Mouse (Mus musculus) adipocyte (in vitro differentiated cells): ENCODE measurements around the gene Vcl.
A peak's percentile ranks its signal among the peaks of the same experiment; 100 is the strongest.

Source experiments
- DNase-seq: peaks from one replicate; pipeline ENCODE4 v3.0.0-alpha.2; 2016; ENCODE audit warnings: low spot score

The Vcl gene

DNA sequence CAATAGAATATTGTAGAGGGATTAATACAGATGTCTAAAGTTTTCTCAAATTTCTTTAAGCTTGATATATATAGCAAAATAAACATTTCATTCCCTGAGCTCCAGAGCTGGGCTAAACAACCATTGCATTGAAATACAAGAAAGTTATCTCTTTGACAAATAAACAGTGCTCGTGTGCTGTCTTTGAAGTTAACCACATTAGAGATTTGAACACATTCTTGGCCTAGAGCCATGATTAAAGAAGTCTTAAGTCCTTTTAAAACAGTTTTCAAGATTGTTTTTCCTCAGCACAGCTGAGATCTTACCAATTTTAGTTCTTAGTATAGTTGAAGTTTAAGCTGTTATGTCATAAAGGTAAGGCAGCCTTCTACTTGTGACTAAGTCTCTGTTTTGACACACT, 135.1 kb downstream of the Vcl start:
- DNase-seq = no peak

GRCm38 (mm10) chr14:21065490-21066162, 136.4 kb downstream of the Vcl start:
- no peak for DNase-seq

DNA sequence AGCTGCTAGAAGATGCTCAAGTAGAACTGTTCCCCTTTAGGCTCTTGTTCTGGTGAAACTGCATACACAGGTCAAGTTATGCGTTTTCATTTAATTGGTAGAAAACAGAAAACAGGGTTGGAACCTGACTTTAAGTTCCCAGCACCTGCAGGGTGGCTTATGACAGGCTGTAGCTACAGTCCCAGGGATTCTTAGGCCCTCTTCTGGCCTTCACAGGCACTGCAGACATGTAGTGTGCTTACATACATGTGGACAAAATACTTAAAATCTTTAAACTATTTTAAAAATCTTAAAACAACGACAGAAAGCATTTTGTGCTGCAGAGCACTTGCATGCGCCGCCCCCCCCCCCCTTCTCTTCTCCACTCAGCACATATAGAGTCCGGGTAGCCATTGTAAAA, 140.4 kb downstream of the Vcl start:
- no peak for DNase-seq

GRCm38 (mm10) chr14:21073981-21074380, 144.8 kb downstream of the Vcl start:
- no peak for DNase-seq

DNA sequence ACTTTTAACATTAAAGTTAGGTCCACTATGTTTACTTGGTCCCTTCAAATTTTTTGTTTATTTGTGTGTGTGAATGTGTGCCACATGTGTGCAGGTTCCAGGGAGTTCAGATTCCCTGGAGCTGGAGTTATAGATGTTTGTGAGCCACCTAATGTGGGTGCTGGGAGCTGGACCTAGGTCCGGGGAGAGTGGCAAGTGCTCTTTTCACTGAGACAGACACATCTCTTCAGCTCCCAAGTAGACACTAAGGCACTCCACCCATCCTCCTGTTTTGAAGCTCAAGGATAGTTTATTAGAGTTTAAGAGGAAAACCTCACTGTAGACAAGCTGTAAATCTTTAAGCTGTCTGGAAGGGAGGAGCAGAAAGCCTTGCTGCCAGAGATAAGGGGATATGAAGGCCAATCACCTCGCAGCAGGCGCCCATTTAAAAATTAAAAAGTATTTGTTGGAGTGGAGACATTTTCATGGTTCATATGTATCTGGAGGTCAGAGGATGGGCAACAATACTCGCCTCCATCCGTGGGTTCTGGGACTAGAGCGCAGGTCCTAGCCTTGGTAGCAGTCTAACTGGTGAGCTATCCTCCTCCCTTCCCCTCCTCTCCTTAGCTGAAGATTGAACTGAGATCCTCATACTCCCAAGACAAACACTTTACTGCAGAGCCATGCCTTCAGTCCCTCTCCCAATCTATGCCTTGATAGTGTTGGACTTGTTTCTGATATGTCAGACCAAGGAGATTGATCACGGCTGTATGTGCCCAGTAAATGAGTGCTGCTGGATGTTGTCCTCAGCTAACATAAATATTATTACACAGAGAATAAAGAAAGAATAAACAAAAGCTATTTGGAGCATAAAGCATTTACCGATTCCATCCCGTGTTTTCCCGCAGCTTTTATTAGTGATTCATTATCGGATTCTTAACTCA, 145.5 kb downstream of the Vcl start:
- no peak for DNase-seq

DNA sequence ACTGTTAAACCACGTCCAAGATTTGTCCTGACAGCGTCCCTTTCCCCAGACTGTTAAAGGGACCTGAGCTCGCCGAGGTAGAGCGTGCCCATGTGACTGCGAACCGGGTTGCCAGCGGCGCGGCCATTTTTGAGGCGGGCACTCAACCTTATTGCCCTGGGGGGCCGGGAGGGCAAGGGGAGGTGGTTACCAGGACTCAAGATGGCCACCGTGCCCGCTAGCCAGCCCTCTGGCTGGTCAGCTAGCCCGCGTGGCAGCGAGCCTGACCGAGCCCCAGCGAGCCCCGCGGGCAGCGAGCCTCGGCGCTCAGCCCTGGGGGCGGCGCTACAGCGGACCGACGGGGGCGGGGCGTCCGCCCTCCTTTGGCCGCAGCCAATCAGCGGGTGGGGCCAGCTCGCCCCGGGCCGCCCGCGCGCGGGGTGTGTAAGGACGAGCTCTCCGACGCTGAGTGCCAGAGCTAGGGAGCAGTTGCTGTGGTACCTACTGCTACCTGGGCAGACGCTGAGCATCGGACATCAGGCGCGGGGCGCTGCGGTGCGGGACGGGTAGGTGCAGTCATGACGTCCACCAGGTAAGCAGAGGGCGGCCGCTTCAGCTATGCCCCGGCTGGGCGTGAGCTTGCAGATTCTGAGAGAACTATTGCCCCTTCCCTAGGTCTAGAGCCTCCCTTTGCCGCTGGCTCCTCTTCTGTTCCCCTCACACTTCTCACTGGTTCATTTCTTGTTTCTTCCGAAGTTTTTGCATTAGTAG, 146.7 kb downstream of the Vcl start:
- DNase-seq = peak; percentile 96

DNA sequence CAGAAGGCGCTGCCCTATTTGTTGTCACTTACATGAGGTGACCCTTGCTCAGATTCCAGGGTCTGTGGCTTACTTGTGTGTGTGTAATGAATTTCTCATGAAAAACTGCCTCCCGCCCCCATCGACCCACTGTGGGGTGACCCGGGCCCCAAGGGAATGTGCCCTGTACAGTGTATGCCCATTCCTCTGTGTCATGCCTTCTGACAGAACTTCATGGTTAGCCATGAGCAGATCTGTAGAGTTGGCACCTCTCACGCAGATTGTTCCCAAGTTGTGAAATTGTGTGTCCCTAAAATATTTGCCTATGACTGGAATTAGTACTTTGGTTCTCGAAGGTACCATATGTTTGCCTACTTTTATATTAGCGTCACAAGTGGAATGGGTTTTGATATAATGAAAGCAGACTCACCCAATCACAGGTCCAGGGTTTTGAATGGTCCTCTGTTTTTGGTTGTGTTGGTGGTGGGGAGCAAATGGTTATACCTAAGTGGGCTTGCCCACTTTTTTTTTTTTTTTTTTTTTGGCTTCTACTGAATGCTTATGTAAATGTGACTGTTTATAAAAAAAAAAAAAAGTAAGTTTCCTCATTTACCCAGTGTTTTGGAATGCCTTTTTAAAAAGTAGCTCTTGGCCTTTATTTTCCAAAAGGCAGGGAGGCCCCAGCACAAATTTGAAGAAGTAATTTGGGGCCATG, 147.4 kb downstream of the Vcl start:
- peak; percentile 68 for DNase-seq

DNA sequence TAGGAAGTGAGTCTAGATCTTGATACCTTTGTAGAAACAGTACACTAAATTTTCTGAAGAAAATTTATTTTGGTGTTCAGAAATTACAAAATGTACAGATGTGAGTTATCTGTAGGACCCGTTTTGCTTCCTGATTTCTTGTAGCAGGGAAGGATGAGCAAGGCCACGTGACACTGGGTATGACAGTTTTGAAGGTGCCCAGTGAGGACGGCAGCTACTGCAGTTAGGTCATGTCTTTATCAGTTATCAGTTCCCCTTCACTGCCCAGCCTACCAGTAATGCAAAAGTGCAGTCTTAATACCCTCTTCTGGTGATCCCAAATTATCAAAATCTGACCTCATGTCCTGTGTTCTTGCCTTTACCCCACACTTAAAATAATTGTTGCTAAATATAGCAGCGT, 148.7 kb downstream of the Vcl start:
- no peak for DNase-seq

DNA sequence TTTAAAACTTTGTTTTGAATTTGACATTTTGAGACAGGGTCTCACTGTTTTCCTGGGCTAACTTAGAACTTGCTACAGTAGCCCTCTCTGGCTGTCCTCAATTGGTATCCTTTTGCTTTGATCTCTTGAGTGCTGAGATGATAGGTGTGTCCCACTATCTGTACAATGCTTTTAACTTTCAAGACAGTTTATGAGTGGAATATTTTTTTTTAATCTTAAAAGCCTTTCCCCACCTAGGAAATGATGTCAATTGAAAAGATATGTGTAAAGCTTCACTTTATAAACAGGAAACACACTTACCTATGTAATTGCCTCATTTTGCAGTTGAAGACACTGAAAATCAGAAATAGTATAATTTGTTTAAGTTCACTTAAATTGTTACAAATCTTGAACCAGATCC, 149.3 kb downstream of the Vcl start:
- DNase-seq = no peak

DNA sequence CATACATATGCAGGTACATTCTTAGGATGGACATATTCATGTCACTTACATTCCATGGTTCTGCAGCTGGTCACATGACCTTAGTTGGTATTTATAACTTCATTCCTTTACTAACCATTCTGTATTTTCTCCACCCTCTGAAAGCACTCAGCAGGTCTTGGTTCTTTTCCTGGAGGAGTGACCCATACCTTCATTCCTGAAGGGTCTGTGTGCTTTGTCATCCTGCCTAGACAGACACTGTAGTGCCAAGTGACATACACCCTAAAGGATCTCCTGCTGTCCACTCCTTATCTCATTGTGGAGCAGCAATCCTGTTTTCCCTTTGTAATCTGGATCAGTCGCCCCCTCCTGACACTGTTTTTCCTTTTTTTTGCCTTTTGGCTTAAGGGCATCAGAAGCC, 153.6 kb downstream of the Vcl start:
- DNase-seq = no peak
